Mouse (Mus musculus): Measurements from ENCODE around the gene Arf6.

- no peak for TF ChIP-seq CTCF (IDR thresholded peaks at IDR 0.05; ENCODE audit: control insufficient read depth, insufficient read depth, insufficient replicate concordance, low read depth, low read length)
- no peak for TF ChIP-seq POLR2A (IDR thresholded peaks at IDR 0.05; ENCODE audit: control insufficient read depth, low read depth, low read length)
These were observed 14.7 kb upstream of the Arf6 start for GRCm38 (mm10) chr12:69357300-69357646.
